Mouse (Mus musculus) erythroblast, embryonic 14.5 days (primary cell): Measurements from ENCODE around the gene Zfp882.
"Not testable (repeated sequence)": the region's sequence is repeated elsewhere in the genome, so short reads cannot be mapped to it uniquely, and the experiment has no call there.

Source experiments
- GATA1 ChIP-seq: IDR thresholded peaks from 2 replicates; pipeline ENCODE4 v1.6.1; 2012; ENCODE audit warnings: low read length, inconsistent platforms, mixed read lengths
- TAL1 ChIP-seq: IDR thresholded peaks from 3 replicates; pipeline ENCODE4 v1.6.1; 2012; ENCODE audit warnings: low read length, inconsistent platforms, mixed read lengths

DNA sequence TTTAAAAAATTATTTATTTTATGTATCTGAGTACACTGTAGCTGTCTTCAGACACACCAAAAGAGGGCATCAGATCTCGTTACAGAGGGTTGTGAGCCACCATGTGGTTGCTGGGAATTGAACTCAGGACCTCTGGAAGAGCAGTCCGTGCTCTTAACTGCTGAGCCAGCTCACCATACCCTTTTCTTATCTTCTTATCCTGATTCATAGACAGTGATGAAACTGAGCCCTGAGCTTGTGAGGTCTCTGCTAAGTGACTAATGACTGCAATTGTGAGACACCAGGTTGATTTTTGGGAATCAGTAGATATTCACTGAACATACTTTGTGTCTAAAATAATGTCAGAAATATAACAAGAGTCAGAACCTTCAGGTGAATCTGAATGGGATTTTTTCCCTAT is 29.6 kb downstream of the Zfp882 start:
- TF ChIP-seq TAL1, GATA1: not testable (repeated sequence)
